Mouse (Mus musculus): ENCODE results near the gene 9230112D13Rik. TPM values are rescaled to one million over a fixed set of nuclear protein-coding genes. Genes with fewer than 3 reads are reported as not detected.

9230112D13Rik gene
- polyA plus RNA-seq, 1 experiment from 2014 or later: not detected

GRCm38 (mm10) chr14:34511901-34512300 lies 10.7 kb downstream of the 9230112D13Rik start:
- H3K4me3 ChIP-seq (ENCODE audit: low read depth, low read length): no peak overlapping the region
- H3K4me2 ChIP-seq (replicated peaks; ENCODE audit: low read depth, low read length): 0 out of 2 replicates have a peak overlapping the region, but pooled peaks have one; percentile 14
- H3K36me3 ChIP-seq (ENCODE audit: control insufficient read depth, insufficient read depth, low read length): no peaks in the 10 kb centered on the region
- H3K27me3 ChIP-seq (ENCODE audit: control insufficient read depth, insufficient read depth, low read length): no peaks in the 10 kb centered on the region
- ATAC-seq (ENCODE audit: insufficient number of reproducible peaks, insufficient read depth, low FRiP score, low read depth): no peak
- H3K27ac ChIP-seq (ENCODE audit: low read length): peak overlapping the region; percentile 48
- H3K9me3 ChIP-seq (ENCODE audit: control insufficient read depth, low read depth, low read length): no peaks in the 10 kb centered on the region
- no peak overlapping the region for H3K9ac ChIP-seq (replicated peaks; ENCODE audit: low read depth, low read length)
- peaks cover 19% of the 10 kb centered on the region for H3K4me1 ChIP-seq (ENCODE audit: control insufficient read depth, insufficient read depth, low read length)
- 50% methylated on average over 11 of the region's 11 CpGs for WGBS

- Histone ChIP-seq H3K9ac (replicated peaks; ENCODE audit: low read depth, low read length) (no peak overlapping the region), H3K36me3 (ENCODE audit: control insufficient read depth, insufficient read depth, low read length) (no peaks in the 10 kb centered on the region), H3K9me3 (ENCODE audit: control insufficient read depth, low read depth, low read length) (no peaks in the 10 kb centered on the region), H3K27me3 (ENCODE audit: control insufficient read depth, insufficient read depth, low read length) (no peaks in the 10 kb centered on the region), H3K27ac (ENCODE audit: low read length) (no peak overlapping the region), H3K4me3 (ENCODE audit: low read depth, low read length) (no peak overlapping the region), H3K4me1 (ENCODE audit: control insufficient read depth, insufficient read depth, low read length) (peaks cover 21% of the 10 kb centered on the region), H3K4me2 (replicated peaks; ENCODE audit: low read depth, low read length) (no peak overlapping the region)
- no peak for ATAC-seq (ENCODE audit: insufficient number of reproducible peaks, insufficient read depth, low FRiP score, low read depth)
- whole genome bisulfite sequencing: 19% methylated on average over 7 of the region's 7 CpGs
These were observed 13.7 kb downstream of the 9230112D13Rik start for GRCm38 (mm10) chr14:34508842-34509439.

GRCm38 (mm10) chr14:34508187-34508840 lies 14.3 kb downstream of the 9230112D13Rik start:
- no peaks in the 10 kb centered on the region for H3K9me3 ChIP-seq (ENCODE audit: control insufficient read depth, low read depth, low read length)
- no peak overlapping the region for H3K4me2 ChIP-seq (replicated peaks; ENCODE audit: low read depth, low read length)
- H3K27me3 ChIP-seq (ENCODE audit: control insufficient read depth, insufficient read depth, low read length): no peaks in the 10 kb centered on the region
- WGBS: 34% methylated on average over 4 of the region's 4 CpGs
- peaks cover 23% of the 10 kb centered on the region for H3K4me1 ChIP-seq (ENCODE audit: control insufficient read depth, insufficient read depth, low read length)
- no peak overlapping the region for H3K27ac ChIP-seq (ENCODE audit: low read length)
- H3K9ac ChIP-seq (replicated peaks; ENCODE audit: low read depth, low read length): no peak overlapping the region
- ATAC-seq (ENCODE audit: insufficient number of reproducible peaks, insufficient read depth, low FRiP score, low read depth): no peak
- no peaks in the 10 kb centered on the region for H3K36me3 ChIP-seq (ENCODE audit: control insufficient read depth, insufficient read depth, low read length)
- H3K4me3 ChIP-seq (ENCODE audit: low read depth, low read length): no peak overlapping the region

GRCm38 (mm10) chr14:34505309-34505708 lies 17.3 kb downstream of the 9230112D13Rik start:
- no peak overlapping the region for H3K27ac ChIP-seq (ENCODE audit: low read length)
- 69% methylated on average over 7 of the region's 7 CpGs for WGBS
- H3K4me2 ChIP-seq (replicated peaks; ENCODE audit: low read depth, low read length): no peak overlapping the region
- H3K36me3 ChIP-seq (ENCODE audit: control insufficient read depth, insufficient read depth, low read length): no peaks in the 10 kb centered on the region
- no peaks in the 10 kb centered on the region for H3K27me3 ChIP-seq (ENCODE audit: control insufficient read depth, insufficient read depth, low read length)
- H3K9me3 ChIP-seq (ENCODE audit: control insufficient read depth, low read depth, low read length): no peaks in the 10 kb centered on the region
- H3K9ac ChIP-seq (replicated peaks; ENCODE audit: low read depth, low read length): no peak overlapping the region
- no peak overlapping the region for H3K4me3 ChIP-seq (ENCODE audit: low read depth, low read length)
- ATAC-seq (ENCODE audit: insufficient number of reproducible peaks, insufficient read depth, low FRiP score, low read depth): no peak
- H3K4me1 ChIP-seq (ENCODE audit: control insufficient read depth, insufficient read depth, low read length): peaks cover 20% of the 10 kb centered on the region

GRCm38 (mm10) chr14:34504377-34504776 lies 18.2 kb downstream of the 9230112D13Rik start:
- H3K27me3 ChIP-seq (ENCODE audit: control insufficient read depth, insufficient read depth, low read length): no peaks in the 10 kb centered on the region
- no peak overlapping the region for H3K4me2 ChIP-seq (replicated peaks; ENCODE audit: low read depth, low read length)
- peaks cover 28% of the 10 kb centered on the region for H3K4me1 ChIP-seq (ENCODE audit: control insufficient read depth, insufficient read depth, low read length)
- no peak overlapping the region for H3K9ac ChIP-seq (replicated peaks; ENCODE audit: low read depth, low read length)
- WGBS: 73% methylated on average over 5 of the region's 5 CpGs
- no peak overlapping the region for H3K4me3 ChIP-seq (ENCODE audit: low read depth, low read length)
- no peak overlapping the region for H3K27ac ChIP-seq (ENCODE audit: low read length)
- no peaks in the 10 kb centered on the region for H3K9me3 ChIP-seq (ENCODE audit: control insufficient read depth, low read depth, low read length)
- no peaks in the 10 kb centered on the region for H3K36me3 ChIP-seq (ENCODE audit: control insufficient read depth, insufficient read depth, low read length)
- ATAC-seq (ENCODE audit: insufficient number of reproducible peaks, insufficient read depth, low FRiP score, low read depth): no peak

GRCm38 (mm10) chr14:34503759-34504158 lies 18.8 kb downstream of the 9230112D13Rik start:
- no peaks in the 10 kb centered on the region for H3K9me3 ChIP-seq (ENCODE audit: control insufficient read depth, low read depth, low read length)
- ATAC-seq (ENCODE audit: insufficient number of reproducible peaks, insufficient read depth, low FRiP score, low read depth): no peak
- H3K27me3 ChIP-seq (ENCODE audit: control insufficient read depth, insufficient read depth, low read length): no peaks in the 10 kb centered on the region
- H3K4me3 ChIP-seq (ENCODE audit: low read depth, low read length): peak overlapping the region; percentile 96
- H3K4me2 ChIP-seq (replicated peaks; ENCODE audit: low read depth, low read length): peak overlapping the region; percentile 58
- H3K36me3 ChIP-seq (ENCODE audit: control insufficient read depth, insufficient read depth, low read length): no peaks in the 10 kb centered on the region
- H3K27ac ChIP-seq (ENCODE audit: low read length): peak overlapping the region; percentile 99
- peak overlapping the region; percentile 98; the same call in 1 of the 2 replicates for H3K9ac ChIP-seq (replicated peaks; ENCODE audit: low read depth, low read length)
- WGBS: 52% methylated on average over 6 of the region's 6 CpGs
- H3K4me1 ChIP-seq (ENCODE audit: control insufficient read depth, insufficient read depth, low read length): peaks cover 25% of the 10 kb centered on the region

- H3K36me3 ChIP-seq (ENCODE audit: control insufficient read depth, insufficient read depth, low read length): no peaks in the 10 kb centered on the region
- no peak for ATAC-seq (ENCODE audit: insufficient number of reproducible peaks, insufficient read depth, low FRiP score, low read depth)
- peak within 1 kb of the TSS; percentile 98 for H3K9ac ChIP-seq (replicated peaks; ENCODE audit: low read depth, low read length)
- H3K4me3 ChIP-seq (ENCODE audit: low read depth, low read length): peak within 1 kb of the TSS; percentile 96
- peak within 1 kb of the TSS; percentile 99 for H3K27ac ChIP-seq (ENCODE audit: low read length)
- H3K4me1 ChIP-seq (ENCODE audit: control insufficient read depth, insufficient read depth, low read length): peaks cover 24% of the 10 kb centered on the region; the same call in 1 of the 2 replicates
- H3K9me3 ChIP-seq (ENCODE audit: control insufficient read depth, low read depth, low read length): no peaks in the 10 kb centered on the region
- H3K27me3 ChIP-seq (ENCODE audit: control insufficient read depth, insufficient read depth, low read length): no peaks in the 10 kb centered on the region
- WGBS: 3% methylated on average over 15 of the region's 15 CpGs
- H3K4me2 ChIP-seq (replicated peaks; ENCODE audit: low read depth, low read length): peak within 1 kb of the TSS; percentile 58
These were observed 19.3 kb downstream of the 9230112D13Rik start, which contains the start of gene Bmpr1a for GRCm38 (mm10) chr14:34503325-34503647. Gene Bmpr1a, minus strand, starts transcription at chr14:34503341.

- under 1% methylated on average over 82 of the region's 115 CpGs for WGBS
- H3K4me3 ChIP-seq (ENCODE audit: low read depth, low read length): peak overlapping the region; percentile 96
- no peaks in the 10 kb centered on the region for H3K9me3 ChIP-seq (ENCODE audit: control insufficient read depth, low read depth, low read length)
- H3K27me3 ChIP-seq (ENCODE audit: control insufficient read depth, insufficient read depth, low read length): no peaks in the 10 kb centered on the region
- peak overlapping the region; percentile 98 for H3K9ac ChIP-seq (replicated peaks; ENCODE audit: low read depth, low read length)
- ATAC-seq (ENCODE audit: insufficient number of reproducible peaks, insufficient read depth, low FRiP score, low read depth): peak; percentile 88
- no peaks in the 10 kb centered on the region for H3K36me3 ChIP-seq (ENCODE audit: control insufficient read depth, insufficient read depth, low read length)
- peaks cover 19% of the 10 kb centered on the region; the same call in 1 of the 2 replicates for H3K4me1 ChIP-seq (ENCODE audit: control insufficient read depth, insufficient read depth, low read length)
- H3K27ac ChIP-seq (ENCODE audit: low read length): peak overlapping the region; percentile 99
- H3K4me2 ChIP-seq (replicated peaks; ENCODE audit: low read depth, low read length): peak overlapping the region; percentile 58
These were observed 19.9 kb downstream of the 9230112D13Rik start for GRCm38 (mm10) chr14:34502475-34503324.

All from stomach, embryonic 14.5 days (tissue).